Mouse (Mus musculus) thymus, adult 18-20 months (tissue): ENCODE results near the gene Npas2.

Source experiments
- DNase-seq, 2 experiments: peaks; one replicate each; pipeline ENCODE4 v3.0.0; 2022; ENCODE audit warnings: mixed read lengths in 2 of 2

Npas2 gene

GRCm38 (mm10) chr1:39381017-39381416, 187.5 kb downstream of the Npas2 start:
- DNase-seq, result no peak

DNA sequence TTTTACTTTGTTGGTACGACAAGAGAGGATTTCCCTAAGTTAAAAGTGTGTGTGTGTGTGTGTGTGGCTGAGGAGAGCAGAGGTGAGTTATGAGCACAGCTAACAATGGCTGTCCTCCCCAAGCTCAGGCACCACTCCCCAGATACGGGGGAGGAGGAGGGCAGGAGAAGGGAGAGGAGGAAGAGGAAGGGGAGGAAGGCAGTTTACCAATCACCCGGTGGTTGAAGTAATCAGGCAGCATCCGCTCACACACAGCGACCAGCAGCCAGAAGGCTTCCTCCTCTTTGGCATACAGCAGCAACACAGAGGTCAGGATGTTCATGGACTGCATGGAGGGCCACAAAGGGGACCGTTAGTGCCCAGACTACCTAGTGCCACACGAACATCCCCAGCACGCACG, 191.4 kb downstream of the Npas2 start:
- DNase-seq, result no peak

DNA sequence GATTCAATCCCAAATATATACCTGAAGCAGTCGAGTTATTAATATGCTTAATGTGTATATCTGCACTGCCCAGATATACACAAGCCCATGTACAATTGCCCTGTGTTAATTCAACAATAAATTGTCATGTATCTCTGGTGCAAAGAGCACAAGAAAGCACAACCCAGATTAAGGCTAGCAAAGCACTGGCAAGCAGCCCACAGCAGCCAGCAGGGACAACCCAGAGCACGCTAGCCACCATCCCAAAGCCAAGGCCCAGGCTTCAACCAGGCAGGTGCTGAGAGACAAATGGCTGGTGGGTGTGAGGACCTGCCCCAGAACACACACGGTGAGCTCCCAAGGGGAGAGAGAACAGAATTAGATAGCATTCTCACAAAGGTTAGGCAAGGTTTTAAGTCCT, 192.9 kb downstream of the Npas2 start:
- no peak for DNase-seq

DNA sequence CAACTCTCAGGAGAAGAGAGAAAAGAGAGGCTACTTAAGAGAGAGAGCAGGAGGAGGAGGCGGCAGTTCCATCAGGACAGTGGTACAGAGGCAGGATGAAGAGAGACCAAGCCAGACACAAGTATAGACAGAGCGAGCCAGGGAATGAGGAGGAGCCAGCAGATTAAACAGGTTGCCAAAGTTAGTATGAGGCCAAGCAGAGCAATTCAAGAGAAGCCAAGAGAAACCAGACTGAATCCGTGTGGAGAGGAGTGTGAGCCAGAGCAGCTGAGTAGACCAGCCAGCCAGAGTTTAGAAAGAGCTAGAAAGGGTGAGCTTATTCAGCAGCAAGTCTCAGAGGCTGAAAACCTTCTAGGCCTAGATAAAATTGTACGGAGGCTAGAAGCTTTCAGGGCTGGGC, 194.0 kb downstream of the Npas2 start:
- no peak for DNase-seq

- DNase-seq, result no peak
Measured at GRCm38 (mm10) chr1:39388163-39388562, 194.6 kb downstream of the Npas2 start.

DNA sequence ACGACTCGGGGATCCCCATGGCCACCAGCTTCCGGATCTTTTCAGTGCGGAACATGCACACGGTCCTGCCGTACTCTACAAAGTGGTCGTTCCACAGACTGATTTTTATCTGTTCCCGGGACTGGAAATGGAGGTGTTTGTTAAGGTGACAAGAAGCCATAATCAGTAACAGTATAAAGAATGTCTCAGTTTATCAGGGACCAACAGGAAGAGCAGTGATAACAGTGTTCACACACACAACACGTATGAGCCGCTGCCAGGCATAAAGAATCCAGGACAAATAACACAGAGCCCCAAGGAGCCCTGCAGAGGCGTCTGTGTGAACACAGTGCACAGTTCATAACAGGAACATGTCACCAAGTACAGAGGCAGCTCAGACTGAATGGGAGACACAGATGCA, 195.8 kb downstream of the Npas2 start:
- no peak for DNase-seq

DNA sequence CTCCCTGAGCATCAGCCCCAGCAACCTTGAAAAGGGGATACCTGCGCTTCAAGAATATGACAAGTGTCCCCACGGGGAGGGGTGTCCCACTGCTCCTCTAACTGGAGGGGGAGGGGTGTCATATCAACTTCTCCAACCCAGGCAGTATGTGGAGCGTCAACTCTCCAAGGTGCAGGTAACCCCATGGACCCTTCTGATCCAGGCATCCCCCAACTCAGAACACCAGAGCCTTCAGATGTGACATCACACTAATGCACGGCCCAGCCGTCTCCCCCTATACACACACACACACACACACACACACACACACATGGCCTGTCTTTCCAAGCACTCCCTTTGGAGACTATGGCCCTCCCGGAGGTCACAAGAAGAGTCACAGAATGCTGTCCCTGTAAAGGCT, 198.1 kb downstream of the Npas2 start:
- DNase-seq, result no peak

GRCm38 (mm10) chr1:39392189-39392588, 198.7 kb downstream of the Npas2 start:
- DNase-seq, result peak; percentile 54 to 58

GRCm38 (mm10) chr1:39393217-39393867, 199.8 kb downstream of the Npas2 start:
- no peak for DNase-seq

DNA sequence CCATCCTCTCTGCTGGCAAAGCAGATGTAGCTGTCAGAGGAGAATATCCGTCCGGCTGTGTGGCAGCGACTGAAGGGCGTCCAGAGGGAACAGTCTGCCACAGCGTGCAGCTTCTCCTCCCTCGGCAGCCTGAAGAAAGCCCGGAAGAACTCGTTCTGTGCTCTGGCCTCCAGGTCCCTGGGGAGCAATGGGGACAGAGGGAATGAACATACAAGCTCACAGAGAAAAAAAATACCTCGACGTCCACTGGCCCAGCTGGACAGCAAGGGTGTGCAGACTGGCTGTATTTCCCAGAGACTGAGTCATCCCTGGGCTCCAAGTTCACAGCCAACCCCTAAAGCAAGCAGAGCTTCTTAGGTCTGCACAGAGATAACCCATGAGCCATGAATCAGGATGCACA, 200.6 kb downstream of the Npas2 start:
- DNase-seq, result no peak

GRCm38 (mm10) chr1:39394650-39395049, 201.1 kb downstream of the Npas2 start:
- DNase-seq, result no peak

DNA sequence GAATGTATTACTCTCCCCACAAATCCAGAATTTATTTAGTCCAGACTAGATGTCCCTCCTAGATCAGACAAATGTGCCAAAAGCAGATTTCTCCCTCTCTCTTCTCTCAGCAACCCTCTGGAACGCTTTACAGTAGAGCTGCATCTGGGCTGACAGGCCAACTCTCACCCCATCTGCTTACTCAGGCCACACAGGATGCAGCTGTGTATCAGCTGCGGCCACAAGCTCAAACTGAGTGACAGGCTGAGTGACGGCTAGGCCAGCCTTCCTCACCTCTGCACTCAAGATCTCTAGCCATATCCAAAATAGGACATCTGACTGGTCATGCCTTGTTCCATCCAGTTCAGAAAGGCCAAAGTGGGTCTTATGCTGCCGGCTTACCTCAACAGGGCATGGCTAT, 202.8 kb downstream of the Npas2 start:
- DNase-seq, result no peak

DNA sequence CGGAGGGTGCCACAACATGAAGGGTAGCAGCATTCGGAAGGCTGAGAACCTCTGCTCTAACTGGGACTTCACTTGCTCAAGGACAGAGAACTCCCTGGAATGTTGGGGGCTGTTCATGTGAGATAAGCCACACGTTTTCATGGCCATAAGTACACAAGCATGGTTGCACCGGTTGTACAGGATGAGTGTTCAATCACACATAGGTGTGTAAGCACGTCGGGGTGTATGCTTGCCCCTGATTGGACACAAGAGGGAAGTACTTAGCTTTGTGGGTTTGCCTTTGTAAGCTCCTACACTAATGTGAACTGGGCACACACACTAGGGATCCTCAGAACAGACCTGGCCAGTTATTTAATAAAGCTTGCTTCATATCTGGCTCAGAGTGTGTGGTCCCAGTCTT, 204.8 kb downstream of the Npas2 start:
- no peak for DNase-seq

DNA sequence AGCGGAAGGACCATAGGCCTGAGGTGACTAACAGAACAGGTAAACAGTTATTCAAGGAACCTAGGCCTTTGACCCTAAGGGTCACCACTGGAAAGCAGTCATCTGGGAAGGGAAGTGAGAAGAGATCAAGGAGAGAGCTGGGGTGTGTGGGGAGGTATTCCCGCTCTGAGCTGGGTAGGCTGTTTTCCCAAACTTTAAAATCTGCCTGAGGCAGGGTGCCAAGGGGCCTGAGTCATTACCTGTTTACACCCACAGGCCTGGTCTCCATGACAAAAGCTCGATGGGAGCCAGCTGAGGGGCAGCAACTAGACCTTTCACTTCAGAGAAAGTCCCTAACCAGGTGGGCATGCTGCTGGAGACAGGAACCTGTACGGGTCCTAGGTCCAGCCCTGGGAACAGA, 205.7 kb downstream of the Npas2 start:
- no peak for DNase-seq

- DNase-seq, result no peak
Measured at GRCm38 (mm10) chr1:39400173-39400572, 206.6 kb downstream of the Npas2 start.

- no peak for DNase-seq
Measured at GRCm38 (mm10) chr1:39407108-39407507, 213.6 kb downstream of the Npas2 start.

- no peak for DNase-seq
Measured at GRCm38 (mm10) chr1:39408123-39408522, 214.6 kb downstream of the Npas2 start.

DNA sequence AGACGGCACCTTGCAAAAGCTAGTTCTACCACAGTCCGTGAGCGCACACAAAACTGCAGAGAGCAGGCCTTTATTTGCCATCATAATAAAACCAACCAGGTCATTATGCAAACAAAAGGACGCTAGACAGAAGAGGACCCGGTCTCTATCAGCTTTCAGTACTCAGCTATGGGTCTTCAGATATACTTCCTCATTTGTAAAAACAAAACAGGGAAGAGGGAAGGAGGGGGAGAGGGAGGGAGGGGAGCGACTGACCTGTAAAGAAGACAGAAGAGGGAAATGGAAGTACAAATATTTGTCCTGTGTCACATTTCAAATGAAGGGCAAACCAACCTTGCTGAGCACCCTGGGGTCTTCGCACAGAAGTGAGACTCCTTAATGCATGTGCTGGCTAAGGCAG, 215.1 kb downstream of the Npas2 start:
- DNase-seq, result no peak

DNA sequence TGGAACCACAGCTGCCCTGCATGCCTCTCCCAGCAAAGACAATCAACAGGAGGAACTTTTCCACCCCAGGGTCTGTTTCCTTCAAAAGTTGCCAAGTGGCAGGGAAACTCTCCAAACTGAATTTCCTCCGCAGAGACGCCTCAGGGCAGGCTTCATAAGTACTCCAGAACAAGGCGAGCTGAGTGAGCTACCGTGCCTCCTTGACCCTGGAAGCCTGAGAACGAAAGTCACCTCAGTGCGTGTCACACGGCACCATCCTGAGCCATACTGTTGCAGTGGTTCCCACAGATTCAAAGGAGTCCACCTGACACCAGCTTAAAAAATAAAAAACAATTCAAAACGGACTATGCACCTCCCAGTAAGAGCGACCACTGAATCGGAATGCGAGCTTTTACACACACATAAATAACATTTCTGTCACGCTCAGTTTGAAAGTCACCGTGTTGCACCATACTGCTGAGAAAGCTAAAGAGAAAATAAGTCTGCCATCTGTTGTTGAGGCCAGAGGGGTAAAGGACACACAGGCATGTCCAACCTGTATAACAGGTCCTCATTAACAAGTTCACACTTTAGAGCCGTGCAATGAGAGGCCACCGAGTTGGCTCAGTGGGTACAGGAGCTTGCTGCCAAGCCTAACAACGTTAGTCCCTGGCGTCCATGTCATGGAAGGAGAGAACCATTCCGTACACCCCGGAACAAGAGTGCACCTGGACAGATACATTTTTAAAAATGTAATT, 216.7 kb downstream of the Npas2 start:
- DNase-seq, result no peak
